Mouse (Mus musculus): ENCODE measurements around the gene Cabp1. TPM values are rescaled to one million over a fixed set of nuclear protein-coding genes. Genes with fewer than 3 reads are reported as not detected.

Gene Cabp1
- polyA plus RNA-seq, 1 experiment from 2014 or later, result 0.90 TPM

GRCm38 (mm10) chr5:115156401-115156800, 37.8 kb downstream of the Cabp1 start:
- TF ChIP-seq EP300 (IDR thresholded peaks at IDR 0.05), result no peak
- TF ChIP-seq CTCF (IDR thresholded peaks at IDR 0.05), result no peak
- peak overlapping the region; percentile 20; the same call in 1 of the 2 replicates for H3K9ac ChIP-seq (replicated peaks; ENCODE audit: low read depth)
- H3K4me3 ChIP-seq (ENCODE audit: low read depth, low read length), result peak overlapping the region; percentile 71
- H3K9me3 ChIP-seq (ENCODE audit: low read length), result no peaks in the 10 kb centered on the region
- H3K27ac ChIP-seq (ENCODE audit: low read length), result no peak overlapping the region
- H3K36me3 ChIP-seq (ENCODE audit: insufficient read depth, low read length), result no peaks in the 10 kb centered on the region
- peak overlapping the region; percentile 94 for H3K4me2 ChIP-seq (replicated peaks; ENCODE audit: low read depth, low read length)
- H3K4me1 ChIP-seq (ENCODE audit: insufficient read depth, low read depth, low read length), result peaks cover 24% of the 10 kb centered on the region; the same call in 1 of the 2 replicates
- WGBS, result 30% methylated on average over 7 of the region's 7 CpGs
- no peaks in the 10 kb centered on the region for H3K27me3 ChIP-seq (replicated peaks; ENCODE audit: insufficient read depth, low read length)
- no peak for DNase-seq (ENCODE audit: low spot score)
- ATAC-seq, result no peak

GRCm38 (mm10) chr5:115155831-115156230, 38.4 kb downstream of the Cabp1 start:
- WGBS, result 19% methylated on average over 5 of the region's 5 CpGs

DNA sequence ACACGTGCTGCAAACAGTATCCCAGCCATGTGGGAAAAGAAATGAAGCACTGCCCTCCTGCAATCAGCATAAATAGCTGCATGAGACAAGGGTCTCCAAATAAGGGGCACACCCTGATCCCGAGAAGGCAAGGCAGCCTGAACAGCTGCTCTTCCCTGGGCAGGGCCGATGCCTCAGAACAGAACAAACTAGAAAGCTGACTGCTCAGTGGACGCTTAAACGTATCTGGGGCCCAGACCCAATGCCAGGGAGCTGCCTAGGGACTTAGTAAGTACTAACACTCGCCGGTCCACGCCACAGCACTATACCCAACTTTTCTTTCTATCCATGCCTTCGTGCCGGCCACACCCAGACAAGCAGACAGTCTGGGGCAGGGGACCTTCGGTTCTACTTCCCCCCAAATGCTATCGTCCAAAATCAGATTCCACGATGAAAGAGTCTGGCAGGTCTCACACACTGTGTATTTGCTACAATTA, 39.0 kb downstream of the Cabp1 start:
- Histone ChIP-seq H3K4me2 (replicated peaks; ENCODE audit: low read depth, low read length) (peak overlapping the region; percentile 94), H3K9ac (replicated peaks; ENCODE audit: low read depth) (no peak overlapping the region), H3K9me3 (ENCODE audit: low read length) (no peaks in the 10 kb centered on the region), H3K4me1 (ENCODE audit: insufficient read depth, low read depth, low read length) (peaks cover 24% of the 10 kb centered on the region; the same call in 1 of the 2 replicates), H3K27me3 (replicated peaks; ENCODE audit: insufficient read depth, low read length) (no peaks in the 10 kb centered on the region), H3K27ac (ENCODE audit: low read length) (no peak overlapping the region), H3K36me3 (ENCODE audit: insufficient read depth, low read length) (peaks cover 4% of the 10 kb centered on the region; the same call in 1 of the 2 replicates), H3K4me3 (ENCODE audit: low read depth, low read length) (no peak overlapping the region)
- DNase-seq (ENCODE audit: low spot score) (no peak), ATAC-seq (no peak)
- 44% methylated on average over 13 of the region's 13 CpGs for WGBS
- TF ChIP-seq EP300 (IDR thresholded peaks at IDR 0.05) (no peak), CTCF (IDR thresholded peaks at IDR 0.05) (no peak)

More at GRCm38 (mm10) chr5:115155831-115156230, 38.4 kb downstream of the Cabp1 start:
- H3K27ac ChIP-seq (ENCODE audit: low read length), result no peak overlapping the region
- peaks cover 24% of the 10 kb centered on the region; the same call in 1 of the 2 replicates for H3K4me1 ChIP-seq (ENCODE audit: insufficient read depth, low read depth, low read length)
- no peaks in the 10 kb centered on the region; the same call in 1 of the 2 replicates for H3K36me3 ChIP-seq (ENCODE audit: insufficient read depth, low read length)
- 0 out of 2 replicates have a peak overlapping the region, but pooled peaks have one; percentile 20 for H3K9ac ChIP-seq (replicated peaks; ENCODE audit: low read depth)
- DNase-seq (ENCODE audit: low spot score), result peak; percentile 22
- no peaks in the 10 kb centered on the region for H3K9me3 ChIP-seq (ENCODE audit: low read length)
- TF ChIP-seq CTCF (IDR thresholded peaks at IDR 0.05) (no peak), EP300 (IDR thresholded peaks at IDR 0.05) (no peak)
- no peaks in the 10 kb centered on the region for H3K27me3 ChIP-seq (replicated peaks; ENCODE audit: insufficient read depth, low read length)
- no peak for ATAC-seq
- peak overlapping the region; percentile 71; the same call in 1 of the 2 replicates for H3K4me3 ChIP-seq (ENCODE audit: low read depth, low read length)
- H3K4me2 ChIP-seq (replicated peaks; ENCODE audit: low read depth, low read length), result peak overlapping the region; percentile 94

- no peaks in the 10 kb centered on the region for H3K9me3 ChIP-seq (ENCODE audit: low read length)
- 0 out of 2 replicates have a peak overlapping the region, but pooled peaks have one; percentile 5 for H3K4me2 ChIP-seq (replicated peaks; ENCODE audit: low read depth, low read length)
- WGBS, result 15% methylated on average over 8 of the region's 8 CpGs
- peak overlapping the region; percentile 60 for H3K27ac ChIP-seq (ENCODE audit: low read length)
- peak; percentile 72 for ATAC-seq
- no peak overlapping the region for H3K4me3 ChIP-seq (ENCODE audit: low read depth, low read length)
- peaks cover 28% of the 10 kb centered on the region for H3K36me3 ChIP-seq (ENCODE audit: insufficient read depth, low read length)
- H3K27me3 ChIP-seq (replicated peaks; ENCODE audit: insufficient read depth, low read length), result no peaks in the 10 kb centered on the region
- peak; percentile 53 for DNase-seq (ENCODE audit: low spot score)
- TF ChIP-seq EP300 (IDR thresholded peaks at IDR 0.05) (peak; percentile 89), CTCF (IDR thresholded peaks at IDR 0.05) (no peak)
- peaks cover 19% of the 10 kb centered on the region; the same call in 1 of the 2 replicates for H3K4me1 ChIP-seq (ENCODE audit: insufficient read depth, low read depth, low read length)
- H3K9ac ChIP-seq (replicated peaks; ENCODE audit: low read depth), result no peak overlapping the region
Observed at GRCm38 (mm10) chr5:115152132-115152956, 41.8 kb downstream of the Cabp1 start.

- Histone ChIP-seq H3K9me3 (ENCODE audit: low read length) (no peaks in the 10 kb centered on the region), H3K4me2 (replicated peaks; ENCODE audit: low read depth, low read length) (no peak overlapping the region), H3K27ac (ENCODE audit: low read length) (no peak overlapping the region), H3K4me1 (ENCODE audit: insufficient read depth, low read depth, low read length) (peaks cover 18% of the 10 kb centered on the region; the same call in 1 of the 2 replicates), H3K4me3 (ENCODE audit: low read depth, low read length) (no peak overlapping the region), H3K36me3 (ENCODE audit: insufficient read depth, low read length) (peaks cover 34% of the 10 kb centered on the region), H3K27me3 (replicated peaks; ENCODE audit: insufficient read depth, low read length) (no peaks in the 10 kb centered on the region), H3K9ac (replicated peaks; ENCODE audit: low read depth) (no peak overlapping the region)
- DNase-seq (ENCODE audit: low spot score) (no peak), ATAC-seq (no peak)
- WGBS, result 77% methylated on average over 13 of the region's 13 CpGs
- no peak for TF ChIP-seq EP300 (IDR thresholded peaks at IDR 0.05)
- TF ChIP-seq CTCF (IDR thresholded peaks at IDR 0.05), result no peak
Observed at GRCm38 (mm10) chr5:115151457-115151856, 42.7 kb downstream of the Cabp1 start.

DNA sequence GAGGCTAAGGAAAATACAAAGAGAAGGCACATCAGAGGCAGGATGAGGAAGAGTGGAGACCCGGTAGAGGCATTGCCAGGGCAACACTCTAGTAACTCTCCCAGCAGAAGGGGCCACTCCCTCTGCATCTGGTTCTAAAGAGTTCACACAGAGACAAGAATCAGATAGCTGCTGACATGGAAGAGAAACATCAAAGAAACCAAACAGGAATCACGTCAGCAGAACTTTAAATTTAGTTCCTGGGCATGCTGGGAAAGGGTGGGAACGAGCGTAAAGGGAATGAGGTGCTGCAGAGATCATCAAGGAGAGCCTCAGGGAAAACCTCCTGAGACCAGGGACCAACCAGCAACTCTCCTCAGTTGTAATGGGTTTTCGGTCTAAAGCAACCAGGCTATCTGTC, 43.2 kb downstream of the Cabp1 start:
- no peak for ATAC-seq
- Histone ChIP-seq H3K9ac (replicated peaks; ENCODE audit: low read depth) (no peak overlapping the region), H3K4me1 (ENCODE audit: insufficient read depth, low read depth, low read length) (peaks cover 13% of the 10 kb centered on the region; the same call in 1 of the 2 replicates), H3K27me3 (replicated peaks; ENCODE audit: insufficient read depth, low read length) (no peaks in the 10 kb centered on the region), H3K36me3 (ENCODE audit: insufficient read depth, low read length) (peaks cover 34% of the 10 kb centered on the region), H3K9me3 (ENCODE audit: low read length) (no peaks in the 10 kb centered on the region), H3K27ac (ENCODE audit: low read length) (no peak overlapping the region), H3K4me2 (replicated peaks; ENCODE audit: low read depth, low read length) (no peak overlapping the region), H3K4me3 (ENCODE audit: low read depth, low read length) (no peak overlapping the region)
- no peak for TF ChIP-seq CTCF (IDR thresholded peaks at IDR 0.05)
- TF ChIP-seq EP300 (IDR thresholded peaks at IDR 0.05), result no peak
- WGBS, result 76% methylated on average over 5 of the region's 5 CpGs
- DNase-seq (ENCODE audit: low spot score), result no peak
